Mouse (Mus musculus) ovary, adult 2 months (tissue): ENCODE data around the gene Ankmy2. TPM values are rescaled to one million over a fixed set of nuclear protein-coding genes. Genes with fewer than 3 reads are reported as not detected.

Experiments
- polyA plus RNA-seq: library from polyadenylated mRNA; depleted of rRNA; stranded (reverse); fragments of >200 nt; gene quantifications from 2 replicates; pipeline ENCODE4 v1.2.3, GENCODE M21; 2012; rRNA removed

Ankmy2 gene
- 7.5 and 9.8 TPM in 2 replicates for polyA plus RNA-seq

GRCm38 (mm10) chr12:36156637-36157303 lies at the start of gene Ankmy2:
TSS of gene Ankmy2 (plus strand) at chr12:36157114.

DNA sequence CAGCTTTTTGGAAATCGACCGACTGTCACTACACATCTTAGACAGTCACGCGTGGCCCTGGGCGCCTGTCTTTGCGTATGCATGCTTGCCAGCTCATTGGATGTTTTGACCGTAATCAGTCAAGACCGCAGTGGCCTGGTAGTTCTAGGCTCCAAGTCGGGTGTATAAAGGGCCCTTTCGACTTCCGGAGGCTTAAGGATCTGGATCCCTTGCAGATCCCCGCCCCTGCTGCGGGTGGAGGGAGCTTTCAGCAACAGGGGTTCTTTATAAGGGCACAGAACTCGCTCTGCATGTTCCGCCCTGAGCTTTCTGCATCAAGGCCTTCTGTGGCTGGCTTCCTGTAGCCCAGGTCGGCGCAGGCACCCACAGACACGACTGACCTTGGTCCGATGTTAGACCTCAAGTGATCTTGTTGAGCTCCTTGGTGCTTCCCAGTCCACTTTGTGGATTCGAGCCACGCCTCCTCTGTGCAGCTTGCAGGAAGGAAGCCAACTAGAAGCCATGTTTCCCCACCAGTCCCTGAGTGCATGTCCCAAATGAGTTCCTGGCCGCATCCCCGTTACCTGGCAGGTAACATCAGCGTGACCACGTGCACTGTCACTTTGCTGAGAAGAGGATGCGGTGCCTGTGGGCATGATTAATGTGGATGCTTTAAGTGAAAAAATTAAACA lies 859 bp downstream of the Ankmy2 start, which contains the start of gene Bzw2:
TSS of gene Bzw2 (minus strand) at position 443 of the 671 bp plus-strand sequence.

Other genes starting within 250 kb of the Ankmy2 start
- 0.92 and 1.4 TPM in 2 replicates for gene Agr3, start 231.5 kb upstream of the Ankmy2 start, polyA plus RNA-seq
- 7.4 and 8.6 TPM in 2 replicates for gene Agr2, start 164.2 kb upstream of the Ankmy2 start, polyA plus RNA-seq
- gene Tspan13, start 114.6 kb upstream of the Ankmy2 start, polyA plus RNA-seq, result 131 and 395 TPM in 2 replicates
- gene Bzw2, start 966 bp downstream of the Ankmy2 start, polyA plus RNA-seq, result 11.1 and 11.4 TPM in 2 replicates
- gene Lrrc72, start 96.3 kb downstream of the Ankmy2 start, polyA plus RNA-seq, result not detected in 2 replicates
- 0.19 and 0.23 TPM in 2 replicates for gene Sostdc1, start 157.0 kb downstream of the Ankmy2 start, polyA plus RNA-seq
- gene Ispd, start 224.3 kb downstream of the Ankmy2 start, polyA plus RNA-seq, result 1.4 and 1.7 TPM in 2 replicates
- 1.8 and 3.0 TPM in 2 replicates for gene D630036H23Rik, start 225.1 kb downstream of the Ankmy2 start, polyA plus RNA-seq